Mouse (Mus musculus): Measurements from ENCODE around the gene Hoxb6.

Gene Hoxb6

GRCm38 (mm10) chr11:96302381-96303150 lies 10.3 kb downstream of the Hoxb6 start:
- no peak for DNase-seq

- DNase-seq: peak; percentile 74
Observed at GRCm38 (mm10) chr11:96303151-96304099, 11.1 kb downstream of the Hoxb6 start, which contains the start of gene Hoxb5. Hoxb5 (plus strand) TSS chr11:96303336.

- no peak for DNase-seq
Observed at GRCm38 (mm10) chr11:96304381-96305195, 12.3 kb downstream of the Hoxb6 start.

- no peak for DNase-seq
Observed at GRCm38 (mm10) chr11:96305505-96306182, 13.4 kb downstream of the Hoxb6 start.

- no peak for DNase-seq
Observed at GRCm38 (mm10) chr11:96306183-96306907, 14.1 kb downstream of the Hoxb6 start.

- no peak for DNase-seq
Observed at GRCm38 (mm10) chr11:96306908-96307269, 14.6 kb downstream of the Hoxb6 start.

- DNase-seq: no peak
Observed at GRCm38 (mm10) chr11:96308763-96309162, 16.5 kb downstream of the Hoxb6 start.

- no peak for DNase-seq
Observed at GRCm38 (mm10) chr11:96309288-96309687, 17.0 kb downstream of the Hoxb6 start.

- no peak for DNase-seq
Observed at GRCm38 (mm10) chr11:96310183-96310938, 18.1 kb downstream of the Hoxb6 start.

GRCm38 (mm10) chr11:96311097-96311496 lies 18.8 kb downstream of the Hoxb6 start:
- no peak for DNase-seq

- DNase-seq: no peak
Observed at GRCm38 (mm10) chr11:96311520-96312417, 19.5 kb downstream of the Hoxb6 start.

GRCm38 (mm10) chr11:96313134-96313533 lies 20.9 kb downstream of the Hoxb6 start:
- DNase-seq: no peak

GRCm38 (mm10) chr11:96313806-96314428 lies 21.6 kb downstream of the Hoxb6 start:
- DNase-seq: no peak

GRCm38 (mm10) chr11:96314671-96315343 lies 22.5 kb downstream of the Hoxb6 start:
- no peak for DNase-seq

GRCm38 (mm10) chr11:96315344-96315681 lies 23.0 kb downstream of the Hoxb6 start:
- no peak for DNase-seq

- DNase-seq: no peak
Observed at GRCm38 (mm10) chr11:96316696-96317607, 24.7 kb downstream of the Hoxb6 start.

- no peak for DNase-seq
Observed at GRCm38 (mm10) chr11:96317608-96318367, 25.5 kb downstream of the Hoxb6 start, which contains the start of gene Hoxb4. Hoxb4 (plus strand) TSS chr11:96318267.

All from right cerebral cortex, postnatal 4 days (tissue).